Mouse (Mus musculus) midbrain, embryonic 10.5 days (tissue): ENCODE data around the gene Med13l. TPM values are rescaled to one million over a fixed set of nuclear protein-coding genes. Genes with fewer than 3 reads are reported as not detected.
A peak's percentile ranks its signal among the peaks of the same experiment; 100 is the strongest.

Experiments
- DNase-seq: peaks from one replicate; pipeline ENCODE4 v3.0.0-alpha.2; 2017; ENCODE audit warnings: low spot score
- H3K27ac ChIP-seq: fragments of 300-500 bp; sonication (generic); replicated peaks from 2 replicates; pipeline ENCODE4 v1.5.1; 2016; ENCODE audit warnings: mild to moderate bottlenecking
- H3K27me3 ChIP-seq: fragments of 300-500 bp; sonication (generic); 2 replicates; pipeline ENCODE4 v1.6.1; 2016; ENCODE audit warnings: low read depth, mild to moderate bottlenecking; ENCODE audit not compliant: poor library complexity, severe bottlenecking
- H3K36me3 ChIP-seq: fragments of 300-500 bp; sonication (generic); 2 replicates; pipeline ENCODE4 v1.6.1; 2016; ENCODE audit warnings: mild to moderate bottlenecking, moderate library complexity
- H3K4me1 ChIP-seq: fragments of 300-500 bp; sonication (generic); 2 replicates; pipeline ENCODE4 v1.6.1; 2016
- H3K4me3 ChIP-seq: fragments of 300-500 bp; sonication (generic); 2 replicates; pipeline ENCODE4 v1.5.1; 2016; ENCODE audit warnings: mild to moderate bottlenecking, moderate library complexity
- H3K9me3 ChIP-seq: fragments of 300-500 bp; sonication (generic); replicated peaks from 2 replicates; pipeline ENCODE4 v1.6.1; 2016; ENCODE audit warnings: mild to moderate bottlenecking
- WGBS: fragments of 180-500 bp; shearing (Covaris S2); methylation state at CpG from one replicate; pipeline ENCODE4 v1.1.7; 2016; 5-methylcytosine and 5-hydroxymethylcytosine counted together
- polyA plus RNA-seq: library from polyadenylated mRNA; unstranded; fragments of >200 nt; fragmentation: Nextera tagmentation; extraction: Ambion mirVana; gene quantifications from 2 replicates; pipeline ENCODE4 v1.2.1, GENCODE M21; 2016

Med13l gene
- polyA plus RNA-seq, 1 experiment from 2014 or later, result 9.9 TPM

DNA sequence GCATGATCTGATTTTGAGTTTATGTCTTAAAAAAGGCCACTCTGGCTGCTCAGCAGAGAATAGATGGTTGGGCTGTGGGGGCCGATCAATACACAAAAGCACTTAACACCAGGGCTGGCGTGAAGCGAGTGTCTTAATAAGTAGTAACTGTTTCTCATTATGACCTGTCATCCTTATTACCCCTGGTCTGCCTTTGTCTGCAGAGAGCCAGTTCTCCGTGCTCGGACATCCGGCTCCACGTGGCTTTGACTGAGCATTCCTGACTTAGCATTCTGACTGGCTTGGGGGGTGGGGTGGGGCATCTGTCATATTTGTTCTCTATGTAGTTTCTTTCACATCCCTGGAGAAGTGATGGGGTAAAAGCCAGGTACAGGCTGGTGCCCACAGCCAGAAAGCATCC is 31.2 kb upstream of the Med13l start:
- Histone ChIP-seq H3K9me3 (no peaks in the 10 kb centered on the region), H3K27ac (no peak overlapping the region), H3K36me3 (no peaks in the 10 kb centered on the region), H3K4me1 (peaks cover 21% of the 10 kb centered on the region), H3K4me3 (no peak overlapping the region), H3K27me3 (peaks cover 93% of the 10 kb centered on the region)
- 38% methylated on average over 7 of the region's 7 CpGs for WGBS
- DNase-seq, result peak; percentile 40

DNA sequence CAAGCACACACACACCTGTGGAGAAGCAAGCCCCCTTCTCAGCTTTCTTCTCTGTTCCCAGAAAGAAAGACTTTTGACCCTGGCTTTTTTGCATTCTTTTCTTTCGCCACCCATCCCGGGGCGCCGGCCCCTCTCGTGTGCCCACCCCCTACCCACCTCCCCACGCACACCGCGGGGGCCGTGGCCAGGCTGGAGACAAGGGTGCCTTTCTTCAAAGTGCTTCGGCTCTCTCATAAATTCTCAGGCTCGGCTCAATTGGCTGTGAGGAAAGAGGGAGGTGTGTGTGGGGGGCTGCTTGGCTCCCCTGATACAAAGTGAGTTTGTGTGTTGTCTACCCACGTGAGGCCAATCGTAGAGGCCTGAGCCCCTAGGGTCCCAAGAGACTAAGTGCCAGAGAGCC is 28.4 kb upstream of the Med13l start:
- no peaks in the 10 kb centered on the region for H3K36me3 ChIP-seq
- no peak overlapping the region for H3K4me3 ChIP-seq
- H3K4me1 ChIP-seq, result peaks cover 21% of the 10 kb centered on the region
- no peaks in the 10 kb centered on the region for H3K9me3 ChIP-seq
- WGBS, result 27% methylated on average over 13 of the region's 13 CpGs
- H3K27me3 ChIP-seq, result peaks cover 79% of the 10 kb centered on the region
- no peak overlapping the region for H3K27ac ChIP-seq
- DNase-seq, result no peak

DNA sequence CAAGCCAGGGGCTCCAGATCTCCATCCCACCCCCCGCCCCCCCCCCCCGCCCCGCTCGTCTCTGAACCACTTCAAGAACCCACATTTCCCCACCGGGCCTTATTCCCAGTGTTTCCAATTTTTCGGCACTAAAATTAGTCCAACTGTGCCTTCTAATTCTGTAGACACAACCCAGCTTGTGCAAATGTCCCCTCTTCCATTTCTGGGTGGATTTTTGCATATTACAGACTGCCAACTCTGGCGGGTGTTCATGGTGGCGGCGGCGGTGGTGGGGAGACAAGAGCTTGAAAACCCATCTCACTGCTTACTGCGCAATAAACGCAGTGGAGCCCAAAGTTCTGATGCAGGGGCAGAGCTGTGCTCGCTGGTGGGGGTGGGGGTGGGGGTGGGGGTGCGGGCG is 27.8 kb upstream of the Med13l start:
- Histone ChIP-seq H3K27ac (no peak overlapping the region), H3K4me3 (no peak overlapping the region), H3K36me3 (no peaks in the 10 kb centered on the region), H3K9me3 (no peaks in the 10 kb centered on the region), H3K4me1 (peaks cover 21% of the 10 kb centered on the region), H3K27me3 (peaks cover 77% of the 10 kb centered on the region)
- DNase-seq, result no peak
- 51% methylated on average over 15 of the region's 15 CpGs for WGBS

DNA sequence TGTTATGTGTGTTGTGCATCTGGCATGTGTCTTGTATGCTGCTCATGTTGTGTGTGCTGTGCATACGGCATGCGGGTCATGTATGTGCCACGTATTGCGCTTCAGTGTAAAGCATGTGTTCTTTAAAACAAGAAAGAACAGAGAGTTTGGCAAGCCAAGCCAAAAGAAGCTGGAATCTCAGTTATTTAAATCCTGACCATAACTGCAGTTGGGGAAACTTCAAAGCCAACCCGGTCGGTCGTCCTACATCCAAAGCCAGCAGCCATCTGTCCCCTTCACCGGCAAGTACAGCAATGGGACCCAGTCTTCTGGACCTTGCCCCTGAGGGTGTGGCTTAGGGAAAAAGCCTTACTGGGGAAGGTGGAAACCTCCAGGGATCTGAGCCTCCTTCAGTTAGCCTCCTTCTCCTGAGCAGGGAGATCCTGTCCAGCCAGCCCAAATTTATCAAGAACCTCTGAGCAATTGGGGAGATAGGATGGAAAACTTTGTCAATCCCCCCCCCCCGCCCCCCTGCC is 26.0 kb upstream of the Med13l start:
- Histone ChIP-seq H3K36me3 (no peaks in the 10 kb centered on the region), H3K27me3 (peaks cover 60% of the 10 kb centered on the region), H3K4me1 (peaks cover 24% of the 10 kb centered on the region), H3K9me3 (no peaks in the 10 kb centered on the region), H3K27ac (no peak overlapping the region), H3K4me3 (no peak overlapping the region)
- 83% methylated on average over 9 of the region's 9 CpGs for WGBS
- DNase-seq, result no peak

DNA sequence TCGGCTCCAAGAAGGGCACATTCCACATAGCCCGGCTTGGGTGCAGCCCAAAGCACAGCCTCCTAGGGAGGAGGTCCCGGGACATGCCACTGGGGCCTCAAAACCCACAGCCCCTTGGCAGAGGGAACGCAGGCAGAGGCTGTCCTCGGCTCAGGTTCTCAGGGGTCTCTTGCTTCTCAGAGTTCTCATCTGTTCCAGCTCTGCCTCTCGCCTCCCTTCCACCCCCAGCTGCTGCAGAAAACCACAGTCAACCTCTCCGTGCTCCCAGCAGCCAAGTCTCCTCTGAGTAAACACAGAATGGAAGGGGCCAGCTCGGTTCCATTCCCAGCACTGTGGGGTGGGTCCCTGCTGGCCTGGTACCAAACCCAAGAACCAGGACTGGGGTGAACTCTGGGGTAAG is 25.3 kb upstream of the Med13l start:
- 60% methylated on average over 8 of the region's 8 CpGs for WGBS
- peaks cover 21% of the 10 kb centered on the region for H3K4me1 ChIP-seq
- no peak overlapping the region for H3K27ac ChIP-seq

DNA sequence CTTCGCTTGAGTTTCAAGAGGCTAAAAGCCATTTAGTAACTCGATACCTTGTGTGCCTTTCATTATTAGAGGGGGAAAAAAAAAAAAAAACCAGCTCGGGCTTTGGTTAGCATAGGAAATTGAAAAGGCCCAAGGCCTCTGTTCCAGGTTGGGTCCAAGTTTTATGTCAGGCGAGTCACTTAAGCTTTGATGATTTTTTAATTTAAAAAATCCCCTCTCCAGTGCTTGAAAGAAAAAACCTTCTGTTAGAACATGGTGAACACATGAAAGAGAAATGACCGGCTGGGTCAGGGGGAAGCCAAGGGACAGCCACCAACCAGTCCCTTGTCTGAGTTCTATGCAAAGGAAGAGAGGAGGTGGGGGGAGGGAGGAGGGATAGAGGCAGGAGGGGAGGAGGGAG is 22.0 kb upstream of the Med13l start:
- Histone ChIP-seq H3K4me1 (peaks cover 13% of the 10 kb centered on the region), H3K9me3 (peaks cover 4% of the 10 kb centered on the region; the same call in 1 of the 2 replicates), H3K4me3 (no peak overlapping the region), H3K36me3 (no peaks in the 10 kb centered on the region), H3K27ac (no peak overlapping the region), H3K27me3 (peaks cover 20% of the 10 kb centered on the region)
- 34% methylated on average over 5 of the region's 5 CpGs for WGBS
- DNase-seq, result no peak

More for the DNA sequence above, 25.3 kb upstream of the Med13l start:
- H3K9me3 ChIP-seq, result no peaks in the 10 kb centered on the region
- peaks cover 54% of the 10 kb centered on the region for H3K27me3 ChIP-seq
- no peak overlapping the region for H3K4me3 ChIP-seq
- DNase-seq, result no peak
- H3K36me3 ChIP-seq, result no peaks in the 10 kb centered on the region

DNA sequence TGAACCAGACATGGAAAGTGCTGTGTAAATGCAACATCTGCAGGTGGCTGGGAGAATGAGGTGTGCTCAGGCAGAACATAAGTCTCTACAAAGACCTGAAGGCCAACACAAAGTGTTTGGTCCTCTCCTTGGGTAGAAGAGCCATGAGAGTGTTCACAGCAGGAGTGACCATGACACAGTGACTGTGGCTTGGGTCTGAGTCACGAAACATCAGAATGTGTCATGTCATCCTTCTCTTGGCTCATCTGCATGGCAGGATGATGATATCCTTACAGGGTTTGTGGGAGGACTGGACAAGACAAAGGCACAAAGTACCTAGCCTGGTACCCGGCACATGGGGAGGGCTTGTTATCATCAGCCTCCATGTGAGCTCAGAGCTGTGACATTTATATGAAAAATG is 16.7 kb upstream of the Med13l start:
- peaks cover 4% of the 10 kb centered on the region; the same call in 1 of the 2 replicates for H3K9me3 ChIP-seq
- no peak overlapping the region for H3K27ac ChIP-seq
- WGBS, result 91% methylated on average over 2 of the region's 2 CpGs
- H3K36me3 ChIP-seq, result no peaks in the 10 kb centered on the region
- DNase-seq, result no peak
- H3K4me1 ChIP-seq, result peaks cover 3% of the 10 kb centered on the region; the same call in 1 of the 2 replicates
- H3K27me3 ChIP-seq, result no peaks in the 10 kb centered on the region; the same call in 1 of the 2 replicates
- no peak overlapping the region for H3K4me3 ChIP-seq

DNA sequence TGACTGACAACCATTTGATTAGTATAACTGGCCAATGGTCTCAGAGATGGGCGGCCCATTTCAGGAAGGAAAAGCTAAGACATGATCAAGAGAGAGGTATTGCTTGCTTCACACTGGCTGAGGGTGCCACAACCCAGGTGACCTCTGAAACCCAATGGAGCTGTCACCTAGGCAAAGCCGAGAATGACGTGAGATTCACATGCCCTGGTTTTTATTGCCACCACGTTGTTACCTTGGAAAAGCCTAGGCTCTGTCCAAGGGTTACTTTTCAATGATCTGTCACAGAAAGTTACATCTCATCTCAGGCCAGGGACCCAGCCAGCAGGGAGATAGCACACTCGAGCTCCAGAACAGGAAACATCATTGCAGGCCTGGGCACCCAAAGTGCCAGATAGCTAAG is 10.0 kb upstream of the Med13l start:
- Histone ChIP-seq H3K27me3 (no peaks in the 10 kb centered on the region; the same call in none of the 2 replicates), H3K9me3 (peaks cover 3% of the 10 kb centered on the region; the same call in 1 of the 2 replicates), H3K27ac (no peak overlapping the region), H3K4me3 (no peak overlapping the region), H3K4me1 (0 out of 2 replicates have a peak, but pooled peaks cover 5% of the 10 kb centered on the region), H3K36me3 (no peaks in the 10 kb centered on the region)
- WGBS, result 76% methylated on average over 5 of the region's 5 CpGs
- no peak for DNase-seq

DNA sequence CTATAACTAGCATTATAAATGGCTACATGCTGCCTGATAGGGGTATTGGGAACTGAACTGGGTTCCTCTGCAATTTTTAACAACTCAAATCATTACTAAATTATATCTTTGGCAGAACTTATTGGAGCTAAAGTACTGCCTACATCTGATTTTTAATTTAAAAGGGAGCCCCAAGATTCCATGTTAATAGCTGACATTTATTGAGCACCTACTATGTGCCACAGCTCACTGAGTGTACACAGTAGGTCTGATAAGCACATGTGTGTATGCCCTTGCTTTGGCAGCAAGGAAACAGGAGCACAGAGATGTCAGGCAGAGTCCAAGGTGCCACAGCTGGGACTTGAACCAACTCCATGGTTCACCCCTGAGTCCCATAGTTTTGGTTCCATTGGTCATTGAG is 7.2 kb upstream of the Med13l start:
- DNase-seq, result no peak
- no peaks in the 10 kb centered on the region for H3K36me3 ChIP-seq
- no peak overlapping the region for H3K4me3 ChIP-seq
- peaks cover 20% of the 10 kb centered on the region for H3K27me3 ChIP-seq
- peaks cover 9% of the 10 kb centered on the region; the same call in 1 of the 2 replicates for H3K4me1 ChIP-seq
- H3K27ac ChIP-seq, result no peak overlapping the region
- H3K9me3 ChIP-seq, result peaks cover 3% of the 10 kb centered on the region; the same call in 1 of the 2 replicates

DNA sequence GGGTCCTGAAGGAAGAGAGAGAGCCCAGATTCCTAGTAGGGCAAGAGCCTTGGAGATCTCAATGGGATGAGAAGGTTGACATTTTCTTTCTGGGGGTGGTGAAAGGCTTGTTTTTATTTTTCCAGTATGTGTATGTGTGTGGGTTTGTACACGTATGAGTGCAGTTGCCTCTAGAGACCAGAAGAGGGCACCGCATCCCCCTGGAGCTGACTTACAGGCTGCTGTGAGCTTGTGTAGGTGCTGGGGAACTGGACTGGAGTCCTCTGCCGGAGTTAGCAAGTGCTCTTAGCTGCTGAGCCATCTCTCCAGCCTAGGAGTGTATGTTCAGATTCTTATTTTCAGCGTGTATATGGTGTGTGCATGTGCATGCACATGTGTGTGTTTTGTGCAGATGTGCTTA is 5.2 kb upstream of the Med13l start:
- H3K36me3 ChIP-seq, result no peaks in the 10 kb centered on the region
- no peak for DNase-seq

DNA sequence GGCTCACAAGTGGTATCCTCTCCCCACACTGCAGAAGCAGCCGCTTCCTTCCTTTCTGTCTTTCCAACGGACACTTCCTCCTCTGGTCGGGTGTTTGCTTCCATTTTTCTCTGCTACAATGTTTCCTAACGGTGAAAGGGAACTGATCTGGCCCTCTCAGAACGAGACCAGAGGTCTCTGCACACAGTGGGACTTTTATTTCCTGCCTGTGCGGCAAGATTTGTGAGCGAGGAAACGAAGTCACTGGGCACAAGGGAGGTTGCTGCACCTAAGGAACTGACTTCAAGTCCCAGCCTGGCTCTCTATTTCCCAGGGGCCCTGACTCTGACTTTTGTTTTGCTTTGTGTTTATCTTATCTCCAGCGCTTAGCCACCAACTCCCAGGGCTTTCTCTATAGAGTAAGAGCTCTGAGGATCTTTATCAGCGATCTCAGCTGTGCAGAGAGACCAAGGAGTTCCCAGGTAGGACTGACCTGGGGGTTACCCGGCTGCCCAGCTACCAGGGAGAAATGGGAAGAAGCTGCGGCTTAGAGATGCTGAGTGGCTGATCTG is 4.0 kb upstream of the Med13l start:
- Histone ChIP-seq H3K9me3 (peaks cover 3% of the 10 kb centered on the region; the same call in 1 of the 2 replicates), H3K4me3 (no peak overlapping the region), H3K36me3 (no peaks in the 10 kb centered on the region), H3K27ac (no peak overlapping the region), H3K4me1 (peaks cover 14% of the 10 kb centered on the region), H3K27me3 (peaks cover 31% of the 10 kb centered on the region)
- DNase-seq, result no peak
- WGBS, result 31% methylated on average over 12 of the region's 12 CpGs

More for the DNA sequence above, 5.2 kb upstream of the Med13l start:
- H3K4me1 ChIP-seq, result peaks cover 14% of the 10 kb centered on the region
- WGBS, result 95% methylated on average over 4 of the region's 4 CpGs
- peaks cover 31% of the 10 kb centered on the region for H3K27me3 ChIP-seq
- H3K27ac ChIP-seq, result no peak overlapping the region
- H3K9me3 ChIP-seq, result peaks cover 3% of the 10 kb centered on the region; the same call in 1 of the 2 replicates
- H3K4me3 ChIP-seq, result no peak overlapping the region

DNA sequence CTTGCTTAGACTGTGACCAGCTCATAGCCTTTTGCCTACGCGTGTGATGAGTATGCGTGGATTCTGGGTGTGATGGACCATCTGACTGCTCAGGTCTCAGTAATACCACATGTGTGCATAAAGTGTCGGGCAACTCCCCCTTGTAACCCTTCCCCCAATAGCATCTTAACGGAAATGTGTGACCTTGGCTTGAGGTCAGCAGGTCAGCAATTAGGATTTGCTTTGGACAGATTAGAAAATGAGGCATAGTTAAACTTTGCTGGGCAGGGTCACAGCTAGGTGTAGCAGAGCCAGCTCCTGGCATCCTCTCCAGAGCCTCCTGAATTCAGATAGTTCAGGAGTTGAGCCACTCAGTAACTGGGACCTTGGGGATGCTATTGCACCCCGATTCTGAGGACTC is 1.6 kb upstream of the Med13l start:
- H3K27me3 ChIP-seq, result peaks cover 31% of the 10 kb centered on the region
- peak overlapping the region; percentile 87; the same call in 1 of the 2 replicates for H3K4me3 ChIP-seq
- no peaks in the 10 kb centered on the region for H3K36me3 ChIP-seq
- 78% methylated on average over 6 of the region's 6 CpGs for WGBS
- no peak overlapping the region for H3K27ac ChIP-seq
- peaks cover 36% of the 10 kb centered on the region for H3K4me1 ChIP-seq
- peaks cover 3% of the 10 kb centered on the region; the same call in 1 of the 2 replicates for H3K9me3 ChIP-seq
- no peak for DNase-seq

DNA sequence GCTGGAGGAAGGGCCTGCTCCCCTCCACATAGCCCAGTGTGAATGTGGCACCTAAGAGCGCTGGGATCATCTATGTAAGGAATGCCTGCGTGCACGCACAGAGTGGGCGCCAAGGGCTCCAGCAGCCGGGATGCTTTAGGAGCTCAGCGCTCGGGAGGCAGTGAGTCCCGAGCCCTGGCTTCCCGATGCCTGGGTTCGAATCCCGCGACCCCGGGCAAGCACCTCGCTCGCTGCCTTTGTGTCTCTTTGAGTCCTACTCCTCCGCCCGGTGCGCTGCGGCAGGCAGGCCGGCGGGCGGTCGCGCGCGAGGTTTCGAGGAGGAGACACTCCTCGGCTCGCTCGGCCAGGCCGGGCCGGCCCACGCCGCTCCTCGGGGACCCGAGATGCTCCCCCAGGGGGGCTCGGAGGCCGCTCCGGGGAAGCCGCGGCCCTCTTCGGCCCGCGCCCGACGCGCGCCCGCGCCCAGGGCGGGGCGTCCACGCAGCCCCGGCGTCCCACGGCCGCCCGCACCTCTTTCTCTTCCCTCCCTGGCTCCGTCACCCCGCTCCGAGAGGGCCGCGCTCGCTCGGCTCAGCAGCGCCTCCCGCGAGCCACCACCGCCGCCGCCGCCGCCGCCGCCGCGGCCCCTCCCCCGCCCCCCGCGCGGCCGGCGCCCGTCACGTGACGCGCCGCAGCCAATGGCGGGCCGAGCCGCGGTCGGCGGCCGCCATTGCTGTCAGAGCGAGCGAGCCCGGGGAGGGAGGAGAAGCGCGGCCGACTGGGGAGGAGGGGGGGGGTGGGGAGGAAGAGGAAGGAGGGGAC is 695 bp upstream of the Med13l start:
- WGBS, result under 1% methylated on average over 71 of the region's 101 CpGs
- peak overlapping the region; percentile 87 for H3K4me3 ChIP-seq
- H3K9me3 ChIP-seq, result peaks cover 3% of the 10 kb centered on the region; the same call in 1 of the 2 replicates
- H3K4me1 ChIP-seq, result peaks cover 46% of the 10 kb centered on the region
- H3K36me3 ChIP-seq, result no peaks in the 10 kb centered on the region
- DNase-seq, result peak; percentile 89
- peaks cover 31% of the 10 kb centered on the region for H3K27me3 ChIP-seq
- H3K27ac ChIP-seq, result peak overlapping the region; percentile 98
